Mouse (Mus musculus) neural tube, embryonic 11.5 days (tissue): ENCODE results near the gene Hhip. TPM values are rescaled to one million over a fixed set of nuclear protein-coding genes. Genes with fewer than 3 reads are reported as not detected.
"Not testable (repeated sequence)": the region's sequence is repeated elsewhere in the genome, so short reads cannot be mapped to it uniquely, and the experiment has no call there.

Experiments
- ATAC-seq: fragments of 200-750 bp; cut with Nextera tagmentation; 2 replicates; pipeline ENCODE4 v1.8.0; 2017; ENCODE audit warnings: moderate number of reproducible peaks, mild to moderate bottlenecking, moderate TSS enrichment, moderate library complexity; ENCODE audit not compliant: insufficient read depth, low FRiP score, low TSS enrichment
- DNase-seq: peaks from one replicate; pipeline ENCODE4 v3.0.0-alpha.2; 2015; ENCODE audit warnings: low spot score
- H3K27ac ChIP-seq: fragments of 300-500 bp; sonication (generic); 2 replicates; pipeline ENCODE4 v1.5.1; 2014; ENCODE audit warnings: low read depth, mild to moderate bottlenecking, low read length
- H3K27me3 ChIP-seq: fragments of 300-500 bp; sonication (generic); 2 replicates; pipeline ENCODE4 v1.6.1; 2014; ENCODE audit warnings: mild to moderate bottlenecking, low read length, mixed read lengths; ENCODE audit not compliant: control insufficient read depth, insufficient read depth
- H3K36me3 ChIP-seq: fragments of 300-500 bp; sonication (generic); 2 replicates; pipeline ENCODE4 v1.6.1; 2014; ENCODE audit warnings: mild to moderate bottlenecking, low read length, moderate library complexity, mixed read lengths; ENCODE audit not compliant: control insufficient read depth, insufficient read depth
- H3K4me1 ChIP-seq: fragments of 300-500 bp; sonication (generic); 2 replicates; pipeline ENCODE4 v1.6.1; 2014; ENCODE audit warnings: low read length, mixed read lengths; ENCODE audit not compliant: control insufficient read depth, insufficient read depth
- H3K4me2 ChIP-seq: fragments of 300-500 bp; sonication (generic); 2 replicates; pipeline ENCODE4 v1.6.1; 2014; ENCODE audit warnings: low read depth, mild to moderate bottlenecking, moderate library complexity
- H3K4me3 ChIP-seq: fragments of 300-500 bp; sonication (generic); 2 replicates; pipeline ENCODE4 v1.5.1; 2014; ENCODE audit warnings: low read depth, low read length
- H3K9ac ChIP-seq: fragments of 300-500 bp; sonication (generic); 2 replicates; pipeline ENCODE4 v1.6.1; 2014; ENCODE audit warnings: mild to moderate bottlenecking, low read length
- H3K9me3 ChIP-seq: fragments of 300-500 bp; sonication (generic); 2 replicates; pipeline ENCODE4 v1.6.1; 2016; ENCODE audit warnings: low read length; ENCODE audit not compliant: control insufficient read depth
- WGBS: fragments of 180-500 bp; shearing (Covaris S2); extraction: QIAGEN DNeasy Blood & Tissue Kit; methylation state at CpG from one replicate; pipeline ENCODE4 v1.1.7; 2014; 5-methylcytosine and 5-hydroxymethylcytosine counted together
- polyA plus RNA-seq: library from polyadenylated mRNA; unstranded; fragments of >200 nt; fragmentation: Nextera tagmentation; extraction: Ambion mirVana; gene quantifications from 2 replicates; pipeline ENCODE4 v1.2.1, GENCODE M21; 2014

Gene Hhip
- polyA plus RNA-seq, 1 experiment from 2014 or later, result 3.5 TPM

GRCm38 (mm10) chr8:80015818-80016217 is 42.0 kb downstream of the Hhip start:
- ATAC-seq (no peak), DNase-seq (no peak)
- Histone ChIP-seq H3K4me1 (no peaks in the 10 kb centered on the region), H3K27me3 (no peaks in the 10 kb centered on the region), H3K4me2 (no peak overlapping the region), H3K36me3 (no peaks in the 10 kb centered on the region), H3K4me3 (no peak overlapping the region), H3K27ac (no peak overlapping the region), H3K9ac (no peak overlapping the region), H3K9me3 (no peaks in the 10 kb centered on the region)
- 96% methylated on average over 2 of the region's 2 CpGs for WGBS

GRCm38 (mm10) chr8:80004421-80004820 is 53.4 kb downstream of the Hhip start:
- Histone ChIP-seq H3K4me3 (no peak overlapping the region), H3K4me2 (no peak overlapping the region), H3K9ac (no peak overlapping the region), H3K27me3 (no peaks in the 10 kb centered on the region), H3K36me3 (no peaks in the 10 kb centered on the region), H3K4me1 (no peaks in the 10 kb centered on the region), H3K9me3 (no peaks in the 10 kb centered on the region), H3K27ac (no peak overlapping the region)
- DNase-seq, result no peak
- 87% methylated on average over 5 of the region's 5 CpGs for WGBS
- ATAC-seq, result no peak

- Histone ChIP-seq H3K27ac (no peak overlapping the region), H3K9ac (no peak overlapping the region), H3K4me1 (no peaks in the 10 kb centered on the region), H3K9me3 (no peaks in the 10 kb centered on the region), H3K27me3 (no peaks in the 10 kb centered on the region), H3K36me3 (no peaks in the 10 kb centered on the region), H3K4me2 (no peak overlapping the region), H3K4me3 (no peak overlapping the region)
- 88% methylated on average over 5 of the region's 5 CpGs for WGBS
- ATAC-seq (no peak), DNase-seq (no peak)
These were observed 55.5 kb downstream of the Hhip start for GRCm38 (mm10) chr8:80002313-80002712.

- Histone ChIP-seq H3K27me3 (no peaks in the 10 kb centered on the region), H3K4me1 (no peaks in the 10 kb centered on the region), H3K27ac (no peak overlapping the region), H3K4me3 (no peak overlapping the region), H3K9ac (no peak overlapping the region), H3K9me3 (no peaks in the 10 kb centered on the region), H3K36me3 (no peaks in the 10 kb centered on the region), H3K4me2 (no peak overlapping the region)
- ATAC-seq (no peak), DNase-seq (no peak)
- 67% methylated on average over 6 of the region's 6 CpGs for WGBS
These were observed 62.7 kb downstream of the Hhip start for GRCm38 (mm10) chr8:79995075-79995474.

- Histone ChIP-seq H3K27me3 (no peaks in the 10 kb centered on the region), H3K9me3 (no peaks in the 10 kb centered on the region), H3K4me3 (no peak overlapping the region), H3K9ac (no peak overlapping the region), H3K27ac (no peak overlapping the region), H3K4me1 (no peaks in the 10 kb centered on the region), H3K36me3 (no peaks in the 10 kb centered on the region), H3K4me2 (no peak overlapping the region)
- 90% methylated on average over 1 of the region's 1 CpGs for WGBS
- DNase-seq, result no peak
- no peak for ATAC-seq
These were observed 64.3 kb downstream of the Hhip start for GRCm38 (mm10) chr8:79993507-79993906.

GRCm38 (mm10) chr8:79992121-79992848 is 65.5 kb downstream of the Hhip start:
- no peaks in the 10 kb centered on the region for H3K4me1 ChIP-seq
- H3K9ac ChIP-seq, result no peak overlapping the region
- H3K36me3 ChIP-seq, result no peaks in the 10 kb centered on the region
- no peak for DNase-seq
- WGBS, result 64% methylated on average over 9 of the region's 9 CpGs
- no peak overlapping the region for H3K4me2 ChIP-seq
- H3K27me3 ChIP-seq, result no peaks in the 10 kb centered on the region
- no peak for ATAC-seq
- no peak overlapping the region for H3K27ac ChIP-seq
- no peak overlapping the region for H3K4me3 ChIP-seq
- H3K9me3 ChIP-seq, result no peaks in the 10 kb centered on the region

- not testable (repeated sequence) for ATAC-seq, H3K4me1 ChIP-seq, H3K9me3 ChIP-seq, H3K27ac ChIP-seq, H3K9ac ChIP-seq, H3K27me3 ChIP-seq, H3K4me3 ChIP-seq, DNase-seq, H3K36me3 ChIP-seq, H3K4me2 ChIP-seq
- WGBS, result 87% methylated on average over 1 of the region's 2 CpGs
These were observed 66.4 kb downstream of the Hhip start for GRCm38 (mm10) chr8:79991420-79991819.

GRCm38 (mm10) chr8:79984946-79985345 is 72.9 kb downstream of the Hhip start:
- WGBS, result 58% methylated on average over 2 of the region's 2 CpGs
- no peak for DNase-seq

GRCm38 (mm10) chr8:79982144-79982543 is 75.7 kb downstream of the Hhip start:
- ATAC-seq (no peak), DNase-seq (peak; percentile 10)
- H3K4me3 ChIP-seq, result no peak overlapping the region
- no peak overlapping the region for H3K4me2 ChIP-seq
- no peaks in the 10 kb centered on the region for H3K9me3 ChIP-seq
- H3K27me3 ChIP-seq, result no peaks in the 10 kb centered on the region
- no peak overlapping the region for H3K27ac ChIP-seq
- 60% methylated on average over 4 of the region's 4 CpGs for WGBS
- no peak overlapping the region for H3K9ac ChIP-seq
- no peaks in the 10 kb centered on the region for H3K36me3 ChIP-seq
- no peaks in the 10 kb centered on the region; the same call in 1 of the 2 replicates for H3K4me1 ChIP-seq

More at GRCm38 (mm10) chr8:79984946-79985345, 72.9 kb downstream of the Hhip start:
- H3K36me3 ChIP-seq, result no peaks in the 10 kb centered on the region
- H3K4me3 ChIP-seq, result no peak overlapping the region
- H3K4me2 ChIP-seq, result no peak overlapping the region
- H3K9ac ChIP-seq, result no peak overlapping the region
- no peak overlapping the region for H3K27ac ChIP-seq
- no peak for ATAC-seq
- H3K9me3 ChIP-seq, result no peaks in the 10 kb centered on the region
- no peaks in the 10 kb centered on the region for H3K27me3 ChIP-seq
- H3K4me1 ChIP-seq, result no peaks in the 10 kb centered on the region; the same call in 1 of the 2 replicates
